Mouse (Mus musculus): ENCODE data around the gene Urah. TPM values are rescaled to one million over a fixed set of nuclear protein-coding genes. Genes with fewer than 3 reads are reported as not detected.

The Urah gene
- total RNA-seq, 2 experiments from 2014 or later = 3.9 to 5.9 TPM

GRCm38 (mm10) chr7:140856785-140857549, 22.1 kb downstream of the Urah start, which contains the start of gene Ric8a:
Gene Ric8a, plus strand, starts transcription at chr7:140856957.
- Histone ChIP-seq H3K4me3 (peak within 1 kb of the TSS; percentile 75), H3K27ac (peak within 1 kb of the TSS; percentile 90)
- DNase-seq (ENCODE audit: extremely low spot score in 1 of 2, low spot score in 2 of 2) = peak; percentile 86 to 89
- no peak for TF ChIP-seq CTCF (IDR thresholded peaks at IDR 0.05)
- intact Hi-C loops (cut with DNase I) = loop anchor here (1.0 to 5.0 kb wide), 2 partner anchors 25 to 315 kb away; partner anchors contain the start of genes Rnh1 and Sirt3

- TF ChIP-seq CTCF (IDR thresholded peaks at IDR 0.05) = no peak
- Histone ChIP-seq H3K4me3 (peak within 1 kb of the TSS; percentile 75), H3K27ac (peak within 1 kb of the TSS; percentile 90)
- no peak for DNase-seq (ENCODE audit: extremely low spot score in 1 of 2, low spot score in 2 of 2)
- intact Hi-C loops (cut with DNase I) = loop anchor here (1.0 to 5.0 kb wide), 2 partner anchors 24 to 314 kb away; partner anchors contain the start of genes Rnh1 and Sirt3
Observed at GRCm38 (mm10) chr7:140857550-140858505, 23.0 kb downstream of the Urah start, which contains the start of gene Bet1l. Gene Bet1l, minus strand, starts transcription at chr7:140857577.

GRCm38 (mm10) chr7:140858746-140859145, 23.9 kb downstream of the Urah start:
- DNase-seq (ENCODE audit: extremely low spot score in 1 of 2, low spot score in 2 of 2) = no peak
- intact Hi-C loops (cut with DNase I) = loop anchor here (5.0 kb wide), 1 partner anchor 314 kb away; the partner anchor contains the start of gene Rnh1
- H3K4me3 ChIP-seq = peak overlapping the region; percentile 75
- no peak for TF ChIP-seq CTCF (IDR thresholded peaks at IDR 0.05)
- H3K27ac ChIP-seq = no peak overlapping the region

- no peak for DNase-seq (ENCODE audit: extremely low spot score in 1 of 2, low spot score in 2 of 2)
- Histone ChIP-seq H3K4me3 (no peak overlapping the region; the same call in 1 of the 2 replicates), H3K27ac (no peak overlapping the region)
- intact Hi-C loops (cut with DNase I) = loop anchor here (5.0 kb wide), 1 partner anchor 312 kb away; the partner anchor contains the start of gene Rnh1
- no peak for TF ChIP-seq CTCF (IDR thresholded peaks at IDR 0.05)
Observed at GRCm38 (mm10) chr7:140859997-140860396, 25.2 kb downstream of the Urah start.

GRCm38 (mm10) chr7:140860728-140861127, 25.9 kb downstream of the Urah start:
- intact Hi-C loops (cut with DNase I) = no loop called here
- no peak for TF ChIP-seq CTCF (IDR thresholded peaks at IDR 0.05)
- no peak for DNase-seq (ENCODE audit: extremely low spot score in 1 of 2, low spot score in 2 of 2)
- no peak overlapping the region for H3K27ac ChIP-seq
- no peak overlapping the region for H3K4me3 ChIP-seq

GRCm38 (mm10) chr7:140864761-140865160, 29.9 kb downstream of the Urah start:
- DNase-seq (ENCODE audit: extremely low spot score in 1 of 2, low spot score in 2 of 2) = no peak
- no peak for TF ChIP-seq CTCF (IDR thresholded peaks at IDR 0.05)
- Histone ChIP-seq H3K27ac (no peak overlapping the region), H3K4me3 (no peak overlapping the region)
- intact Hi-C loops (cut with DNase I) = no loop called here

- intact Hi-C loops (cut with DNase I) = no loop called here
- no peak for TF ChIP-seq CTCF (IDR thresholded peaks at IDR 0.05)
- no peak overlapping the region for H3K27ac ChIP-seq
- no peak for DNase-seq (ENCODE audit: extremely low spot score in 1 of 2, low spot score in 2 of 2)
- no peak overlapping the region for H3K4me3 ChIP-seq
Observed at GRCm38 (mm10) chr7:140874224-140874623, 39.4 kb downstream of the Urah start.

GRCm38 (mm10) chr7:140877364-140877763, 42.5 kb downstream of the Urah start:
- no peak for DNase-seq (ENCODE audit: extremely low spot score in 1 of 2, low spot score in 2 of 2)
- TF ChIP-seq CTCF (IDR thresholded peaks at IDR 0.05) = no peak
- Histone ChIP-seq H3K27ac (no peak overlapping the region), H3K4me3 (no peak overlapping the region)
- intact Hi-C loops (cut with DNase I) = no loop called here

GRCm38 (mm10) chr7:140879355-140879754, 44.5 kb downstream of the Urah start:
- no peak for TF ChIP-seq CTCF (IDR thresholded peaks at IDR 0.05)
- Histone ChIP-seq H3K4me3 (no peak overlapping the region), H3K27ac (no peak overlapping the region)
- no peak for DNase-seq (ENCODE audit: extremely low spot score in 1 of 2, low spot score in 2 of 2)
- intact Hi-C loops (cut with DNase I) = no loop called here

GRCm38 (mm10) chr7:140880419-140880818, 45.6 kb downstream of the Urah start:
- H3K4me3 ChIP-seq = peak overlapping the region; percentile 85; the same call in 1 of the 2 replicates
- TF ChIP-seq CTCF (IDR thresholded peaks at IDR 0.05) = no peak
- intact Hi-C loops (cut with DNase I) = loop anchor here (5.0 kb wide), 1 partner anchor 33 kb away; the partner anchor contains the start of genes Odf3 and Scgb1c1

GRCm38 (mm10) chr7:140880865-140881515, 46.2 kb downstream of the Urah start:
- peak overlapping the region; percentile 95 for H3K27ac ChIP-seq

More at GRCm38 (mm10) chr7:140880419-140880818, 45.6 kb downstream of the Urah start:
- no peak for DNase-seq (ENCODE audit: extremely low spot score in 1 of 2, low spot score in 2 of 2)
- no peak overlapping the region for H3K27ac ChIP-seq

More at GRCm38 (mm10) chr7:140880865-140881515, 46.2 kb downstream of the Urah start:
- intact Hi-C loops (cut with DNase I) = loop anchor here (5.0 kb wide), 1 partner anchor 34 kb away; the partner anchor contains the start of genes Odf3 and Scgb1c1
- peak overlapping the region; percentile 85 for H3K4me3 ChIP-seq
- TF ChIP-seq CTCF (IDR thresholded peaks at IDR 0.05) = no peak
- DNase-seq (ENCODE audit: extremely low spot score in 1 of 2, low spot score in 2 of 2) = no peak

Data from left cerebral cortex, adult 2 months (tissue).